10 mouse cellular contexts compared by ENCODE assay signal in genomic region chr15:78815314-78816073, GRCm38 (mm10). TPM values are rescaled to one million over a fixed set of nuclear protein-coding genes. Genes with fewer than 3 reads are reported as not detected.
DNase-seq lines count a peak whose midpoint lies in the region; ATAC-seq and TF ChIP-seq lines count a peak whose summit lies in the region.
"Had no signal": no experiment of that assay in that cellular context is flagged by ENCODE, and none has a peak within 500 bp of the region (broad histone marks: within the 10 kb centered on the region; RNA-seq: fewer than 3 reads in every experiment).

No protein-coding gene starts in this region.

- no peaks in the 10 kb centered on the region for H3K27me3 ChIP-seq in kidney, postnatal 0 days (ENCODE audit: insufficient read depth, low read length)
- no peaks in the 10 kb centered on the region; the same call in 1 of the 2 replicates for H3K27me3 ChIP-seq in embryonic facial prominence, embryonic 15.5 days
- no peaks in the 10 kb centered on the region for H3K27me3 ChIP-seq in liver, postnatal 0 days (ENCODE audit: insufficient read depth, low read length)
- no peaks in the 10 kb centered on the region for H3K27me3 ChIP-seq in splenic B cell, adult 2 months (ENCODE audit: control insufficient read depth, insufficient read depth, low read length, poor library complexity, severe bottlenecking)
- H3K27me3 ChIP-seq in hindbrain, embryonic 16.5 days (replicated peaks; ENCODE audit: control insufficient read depth, insufficient read depth, low read length), result no peaks in the 10 kb centered on the region

- TF ChIP-seq CTCF in kidney, postnatal 0 days (IDR thresholded peaks at IDR 0.05; ENCODE audit: low read depth), result no peak
- no peak for TF ChIP-seq CTCF in liver, postnatal 0 days (IDR thresholded peaks at IDR 0.05; ENCODE audit: low read depth)

- H3K4me3 ChIP-seq in kidney, postnatal 0 days (replicated peaks; ENCODE audit: low read depth, low read length), result no peak overlapping the region
- H3K4me3 ChIP-seq in embryonic facial prominence, embryonic 15.5 days (replicated peaks), result no peak overlapping the region
- no peak overlapping the region for H3K4me3 ChIP-seq in liver, postnatal 0 days (ENCODE audit: low read depth, low read length)
- no peak overlapping the region for H3K4me3 ChIP-seq in hindbrain, embryonic 16.5 days (ENCODE audit: low read length)
- H3K4me3 ChIP-seq: limb, embryonic 15.5 days had no signal

- no peak for TF ChIP-seq EP300 in liver, postnatal 0 days (IDR thresholded peaks at IDR 0.05; ENCODE audit: low read depth)

- H3K36me3 ChIP-seq in kidney, postnatal 0 days (ENCODE audit: insufficient read depth, low read length), result no peaks in the 10 kb centered on the region
- no peaks in the 10 kb centered on the region for H3K36me3 ChIP-seq in embryonic facial prominence, embryonic 15.5 days
- H3K36me3 ChIP-seq in liver, postnatal 0 days (replicated peaks; ENCODE audit: insufficient read depth, low read length), result no peaks in the 10 kb centered on the region
- no peaks in the 10 kb centered on the region for H3K36me3 ChIP-seq in splenic B cell, adult 2 months (ENCODE audit: control insufficient read depth, insufficient read depth, low read length, poor library complexity, severe bottlenecking)
- no peaks in the 10 kb centered on the region for H3K36me3 ChIP-seq in hindbrain, embryonic 16.5 days (ENCODE audit: control insufficient read depth, insufficient read depth, low read length)
- H3K36me3 ChIP-seq: limb, embryonic 15.5 days had no signal

- H3K9me3 ChIP-seq in kidney, postnatal 0 days (replicated peaks; ENCODE audit: low read length), result no peaks in the 10 kb centered on the region
- no peaks in the 10 kb centered on the region for H3K9me3 ChIP-seq in embryonic facial prominence, embryonic 15.5 days (replicated peaks)
- no peaks in the 10 kb centered on the region for H3K9me3 ChIP-seq in liver, postnatal 0 days (ENCODE audit: low read length)
- no peaks in the 10 kb centered on the region for H3K9me3 ChIP-seq in hindbrain, embryonic 16.5 days (ENCODE audit: control insufficient read depth, low read length)
- H3K9me3 ChIP-seq: limb, embryonic 15.5 days had no signal

- 0 out of 2 replicates have a peak overlapping the region, but pooled peaks have one; percentile 4 for H3K27ac ChIP-seq in kidney, postnatal 0 days
- 0 out of 2 replicates have a peak overlapping the region, but pooled peaks have one; percentile 19 for H3K27ac ChIP-seq in embryonic facial prominence, embryonic 15.5 days (replicated peaks)
- H3K27ac ChIP-seq in liver, postnatal 0 days (ENCODE audit: low read depth), result peak overlapping the region; percentile 62
- H3K27ac ChIP-seq in hindbrain, embryonic 16.5 days (ENCODE audit: low read depth, low read length), result no peak overlapping the region
- H3K27ac ChIP-seq: limb, embryonic 15.5 days had no signal

- no peak overlapping the region for H3K9ac ChIP-seq in kidney, postnatal 0 days (ENCODE audit: low read depth, low read length)
- H3K9ac ChIP-seq in embryonic facial prominence, embryonic 15.5 days, result no peak overlapping the region
- no peak overlapping the region; the same call in 1 of the 2 replicates for H3K9ac ChIP-seq in liver, postnatal 0 days (replicated peaks)
- H3K9ac ChIP-seq in hindbrain, embryonic 16.5 days (ENCODE audit: low read depth, low read length), result no peak overlapping the region
- H3K9ac ChIP-seq: limb, embryonic 15.5 days had no signal

- no peaks in the 10 kb centered on the region for H3K4me1 ChIP-seq in kidney, postnatal 0 days (replicated peaks; ENCODE audit: insufficient read depth, low read length)
- peaks cover 10% of the 10 kb centered on the region; the same call in 1 of the 2 replicates for H3K4me1 ChIP-seq in embryonic facial prominence, embryonic 15.5 days
- H3K4me1 ChIP-seq in liver, postnatal 0 days (ENCODE audit: insufficient read depth), result peaks cover 13% of the 10 kb centered on the region
- H3K4me1 ChIP-seq in hindbrain, embryonic 16.5 days (ENCODE audit: control insufficient read depth, insufficient read depth, low read depth, low read length), result no peaks in the 10 kb centered on the region

- no peak overlapping the region for H3K4me2 ChIP-seq in kidney, postnatal 0 days (ENCODE audit: low read length)
- no peak overlapping the region for H3K4me2 ChIP-seq in embryonic facial prominence, embryonic 15.5 days (replicated peaks)
- peak overlapping the region; percentile 54 for H3K4me2 ChIP-seq in liver, postnatal 0 days (ENCODE audit: low read depth, low read length)
- no peak overlapping the region for H3K4me2 ChIP-seq in hindbrain, embryonic 16.5 days (ENCODE audit: low read length)
- H3K4me2 ChIP-seq: limb, embryonic 15.5 days had no signal

- peak; percentile 72; the same call in 1 of the 2 replicates for ATAC-seq in kidney, postnatal 0 days (replicated peaks; ENCODE audit: low FRiP score, low read depth)
- peak; percentile 63; the same call in 1 of the 2 replicates for ATAC-seq in embryonic facial prominence, embryonic 15.5 days (ENCODE audit: insufficient number of reproducible peaks, low FRiP score, low TSS enrichment, low read depth)
- ATAC-seq in liver, postnatal 0 days, result peak; percentile 94
- ATAC-seq in hindbrain, embryonic 16.5 days, result no peak

- WGBS in kidney, postnatal 0 days, result 39% methylated on average over 11 of the region's 11 CpGs
- 45% methylated on average over 11 of the region's 11 CpGs for WGBS in embryonic facial prominence, embryonic 15.5 days
- WGBS in liver, postnatal 0 days (ENCODE audit: insufficient replicate concordance), result 19% methylated on average over 11 of the region's 11 CpGs
- 66% methylated on average over 11 of the region's 11 CpGs for WGBS in hindbrain, embryonic 16.5 days

- no peak for DNase-seq in kidney, postnatal 0 days (ENCODE audit: low spot score)
- DNase-seq in kidney, postnatal 4 days, result no peak
- DNase-seq in liver, postnatal 0 days, result peak; percentile 60
- peak; percentile 29 for DNase-seq in splenic B cell, adult 2 months (ENCODE audit: low read depth, low spot score)
- no peak for DNase-seq in left cerebral cortex, adult 18-20 months (ENCODE audit: low spot score in 2 of 2)
- DNase-seq in frontal cortex, postnatal 25 days (ENCODE audit: low spot score in 2 of 2), result no peak
- DNase-seq: kidney, adult 11 months had no signal

RNA-seq across cellular contexts. Expression of gene Card10, which starts 12.7 kb away (rescaled TPM):
- 8.2 and 9.2 TPM in 2 replicates for polyA plus RNA-seq in kidney, postnatal 0 days (2015; fragmentation: Nextera tagmentation; extraction: Ambion mirVana)
- 4.3 TPM in 2 replicates for polyA plus RNA-seq in embryonic facial prominence, embryonic 15.5 days (2015; fragmentation: Nextera tagmentation; extraction: Ambion mirVana)
- 1.5 and 1.8 TPM in 2 replicates for polyA plus RNA-seq in liver, postnatal 0 days (2015; fragmentation: Nextera tagmentation; extraction: Ambion mirVana)
- 1 to 10 TPM; 4.8 to 4.9 TPM for total RNA-seq in left cerebral cortex, adult 18-20 months (2021)
- polyA plus RNA-seq in hindbrain, embryonic 16.5 days (2015; fragmentation: Nextera tagmentation; extraction: Ambion mirVana), result 2.5 and 2.8 TPM in 2 replicates

RNA-seq across cellular contexts. Expression of gene Cdc42ep1, which starts 26.9 kb away (rescaled TPM):
- 51.4 and 57.1 TPM in 2 replicates for polyA plus RNA-seq in kidney, postnatal 0 days (2015; fragmentation: Nextera tagmentation; extraction: Ambion mirVana)
- 41.5 and 43.8 TPM in 2 replicates for polyA plus RNA-seq in embryonic facial prominence, embryonic 15.5 days (2015; fragmentation: Nextera tagmentation; extraction: Ambion mirVana)
- polyA plus RNA-seq in liver, postnatal 0 days (2015; fragmentation: Nextera tagmentation; extraction: Ambion mirVana), result 12.6 and 19.8 TPM in 2 replicates
- 10 to 100 TPM; 15.3 to 16.3 TPM for total RNA-seq in left cerebral cortex, adult 18-20 months (2021)
- polyA plus RNA-seq in hindbrain, embryonic 16.5 days (2015; fragmentation: Nextera tagmentation; extraction: Ambion mirVana), result 15.9 and 17.5 TPM in 2 replicates

RNA-seq across cellular contexts. Expression of gene Lgals2, which starts 39.8 kb away (rescaled TPM):
- 0.91 and 1.2 TPM in 2 replicates for polyA plus RNA-seq in kidney, postnatal 0 days (2015; fragmentation: Nextera tagmentation; extraction: Ambion mirVana)
- 1.0 TPM in 2 replicates for polyA plus RNA-seq in embryonic facial prominence, embryonic 15.5 days (2015; fragmentation: Nextera tagmentation; extraction: Ambion mirVana)
- polyA plus RNA-seq in liver, postnatal 0 days (2015; fragmentation: Nextera tagmentation; extraction: Ambion mirVana), result 3.4 TPM in 2 replicates
- total RNA-seq in left cerebral cortex, adult 18-20 months (2021), result not detected
- polyA plus RNA-seq in hindbrain, embryonic 16.5 days (2015; fragmentation: Nextera tagmentation; extraction: Ambion mirVana), result not detected in 2 replicates

RNA-seq across cellular contexts. Expression of gene Mfng, which starts 42.2 kb away (rescaled TPM):
- polyA plus RNA-seq in kidney, postnatal 0 days (2015; fragmentation: Nextera tagmentation; extraction: Ambion mirVana), result 18.8 and 18.9 TPM in 2 replicates
- polyA plus RNA-seq in embryonic facial prominence, embryonic 15.5 days (2015; fragmentation: Nextera tagmentation; extraction: Ambion mirVana), result 21.3 and 22.8 TPM in 2 replicates
- polyA plus RNA-seq in liver, postnatal 0 days (2015; fragmentation: Nextera tagmentation; extraction: Ambion mirVana), result 4.7 and 4.8 TPM in 2 replicates
- 1 to 10 TPM; 3.8 to 4.2 TPM for total RNA-seq in left cerebral cortex, adult 18-20 months (2021)
- polyA plus RNA-seq in hindbrain, embryonic 16.5 days (2015; fragmentation: Nextera tagmentation; extraction: Ambion mirVana), result 19.7 and 20.1 TPM in 2 replicates

Comparison
In these comparisons a context has a peak if more than half of its experiments do, and no peak if none do; other contexts are left out.
1. DNase-seq: peak in liver, postnatal 0 days (single experiment) and splenic B cell, adult 2 months (single experiment); none in kidney, postnatal 0 days (single experiment), kidney, postnatal 4 days (0 of 2), left cerebral cortex, adult 18-20 months (0 of 2) and frontal cortex, postnatal 25 days (0 of 2).